Mouse (Mus musculus): Measurements from ENCODE around the gene Slc38a3. TPM values are rescaled to one million over a fixed set of nuclear protein-coding genes. Genes with fewer than 3 reads are reported as not detected.

The Slc38a3 gene
- polyA plus RNA-seq, 1 experiment from 2014 or later = 2.5 TPM

DNA sequence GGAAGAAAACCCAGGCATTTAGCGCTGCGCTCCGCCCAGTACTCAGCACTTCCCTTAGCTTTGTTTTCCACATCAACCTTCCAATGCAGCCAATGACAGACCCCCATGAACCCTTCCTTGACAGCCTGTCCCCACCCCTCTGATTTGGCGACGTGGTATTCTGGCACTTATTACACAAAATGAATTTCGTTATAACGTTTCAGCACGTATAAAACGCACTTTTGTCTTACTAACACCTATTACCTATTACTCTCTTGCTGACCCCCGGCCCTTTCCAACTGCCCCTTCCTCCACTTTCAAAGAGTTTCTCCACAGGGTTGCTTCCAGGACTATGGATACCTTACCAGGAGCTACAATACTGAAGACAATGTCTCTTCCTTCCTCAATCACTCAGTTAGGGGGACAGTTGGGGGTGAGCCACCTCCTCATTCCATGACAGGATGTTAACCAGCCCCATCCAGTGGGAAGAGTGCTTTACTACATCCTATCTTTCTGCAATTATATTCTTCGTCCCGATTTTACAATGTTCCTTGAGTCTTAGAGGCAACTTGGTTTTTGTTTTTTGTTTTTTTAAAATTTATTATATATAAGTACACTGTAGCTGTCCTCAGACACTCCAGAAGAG is 56.3 kb downstream of the Slc38a3 start:
- Histone ChIP-seq H3K4me3 (peak overlapping the region; percentile 43), H3K4me1 (replicated peaks) (peaks cover 67% of the 10 kb centered on the region), H3K9me3 (replicated peaks) (no peaks in the 10 kb centered on the region), H3K27ac (peak overlapping the region; percentile 92), H3K4me2 (peak overlapping the region; percentile 82), H3K9ac (peak overlapping the region; percentile 47; the same call in 1 of the 2 replicates), H3K27me3 (no peaks in the 10 kb centered on the region), H3K36me3 (peaks cover 43% of the 10 kb centered on the region)
- ATAC-seq (replicated peaks; ENCODE audit: insufficient number of reproducible peaks, insufficient read depth, low FRiP score, low read depth) = peak; percentile 3; the same call in 1 of the 2 replicates
- 9% methylated on average over 12 of the region's 12 CpGs for WGBS

DNA sequence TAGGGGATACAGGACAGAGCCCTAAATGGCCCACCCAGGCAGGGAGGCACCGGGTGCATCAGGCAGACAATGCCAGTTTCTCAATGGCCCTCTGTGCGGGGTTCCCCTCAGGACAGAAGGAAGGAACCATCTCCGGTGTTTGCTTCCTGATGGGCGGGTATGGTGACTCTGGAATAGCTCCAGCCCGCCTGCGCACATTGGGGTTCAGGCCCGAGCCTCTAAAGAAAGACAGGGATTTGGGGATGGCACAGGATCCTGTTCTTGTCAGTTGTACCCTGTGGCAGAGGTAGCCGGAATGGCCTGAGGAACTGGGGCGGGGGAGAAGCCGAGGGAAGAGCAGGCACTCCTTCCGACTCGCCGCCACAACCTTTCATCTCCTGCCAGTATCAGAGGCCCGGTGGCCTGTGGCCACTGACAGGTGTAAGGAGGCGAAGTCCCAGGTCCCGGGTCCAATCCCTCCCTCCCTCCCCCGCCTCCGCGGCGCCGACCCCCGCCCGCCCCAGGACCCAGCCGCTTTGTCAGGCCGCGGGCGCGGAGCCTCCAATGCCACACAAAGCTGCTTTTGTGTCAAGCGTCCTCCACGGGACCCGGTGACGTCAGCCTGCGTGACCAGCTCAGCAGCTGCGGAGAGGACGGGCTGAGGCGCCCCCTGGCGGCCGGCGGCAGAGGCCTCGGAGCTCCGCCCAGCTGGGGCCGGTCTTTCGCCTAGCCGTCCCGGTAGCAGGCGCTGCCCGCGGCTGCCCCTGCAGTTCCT is 57.0 kb downstream of the Slc38a3 start:
- peaks cover 69% of the 10 kb centered on the region for H3K4me1 ChIP-seq (replicated peaks)
- peak overlapping the region; percentile 82 for H3K4me2 ChIP-seq
- H3K4me3 ChIP-seq = peak overlapping the region; percentile 43
- peaks cover 36% of the 10 kb centered on the region for H3K36me3 ChIP-seq
- peak; percentile 91 for ATAC-seq (replicated peaks; ENCODE audit: insufficient number of reproducible peaks, insufficient read depth, low FRiP score, low read depth)
- no peaks in the 10 kb centered on the region for H3K9me3 ChIP-seq (replicated peaks)
- no peaks in the 10 kb centered on the region for H3K27me3 ChIP-seq
- WGBS = 4% methylated on average over 47 of the region's 48 CpGs
- H3K9ac ChIP-seq = peak overlapping the region; percentile 61
- peak overlapping the region; percentile 92 for H3K27ac ChIP-seq

DNA sequence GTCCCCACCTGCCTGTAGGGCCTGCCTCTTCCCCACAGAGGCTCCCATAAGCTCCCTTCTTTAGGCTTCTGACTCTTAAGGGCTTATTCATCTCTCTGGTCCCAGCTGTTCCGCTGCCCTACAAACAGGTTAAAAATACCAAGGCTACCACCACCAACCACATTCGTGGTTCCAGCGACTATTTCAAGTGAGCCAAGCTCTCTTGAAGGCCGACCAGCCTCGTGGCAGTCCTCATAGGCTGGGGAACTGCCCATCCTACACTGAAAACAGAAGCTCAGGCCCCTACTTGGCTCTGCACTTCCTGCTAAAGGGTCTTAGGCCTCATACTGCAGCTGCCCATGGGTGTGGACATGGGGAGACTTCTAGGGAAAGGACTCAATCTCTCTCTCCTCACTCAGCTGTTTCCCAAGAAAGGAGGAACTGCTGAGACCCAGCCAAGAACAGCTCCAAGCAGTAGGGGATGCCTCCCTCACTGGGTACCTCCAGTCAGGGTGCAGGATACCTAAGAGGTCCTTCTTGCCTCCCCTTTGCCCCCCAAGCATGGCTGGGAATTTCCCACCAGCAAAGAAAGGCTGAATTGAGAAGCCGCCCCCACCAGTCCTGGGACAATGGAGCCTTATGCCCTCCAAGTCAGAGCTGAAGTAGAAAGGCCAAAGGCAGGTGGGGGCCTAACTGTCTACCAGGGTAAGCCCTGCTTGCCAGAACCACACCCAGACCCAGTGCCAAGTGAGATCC is 57.7 kb downstream of the Slc38a3 start:
- no peak for ATAC-seq (replicated peaks; ENCODE audit: insufficient number of reproducible peaks, insufficient read depth, low FRiP score, low read depth)
- peak overlapping the region; percentile 61; the same call in 1 of the 2 replicates for H3K9ac ChIP-seq
- no peaks in the 10 kb centered on the region for H3K27me3 ChIP-seq
- H3K4me2 ChIP-seq = peak overlapping the region; percentile 82
- H3K9me3 ChIP-seq (replicated peaks) = no peaks in the 10 kb centered on the region
- H3K4me3 ChIP-seq = peak overlapping the region; percentile 43
- H3K4me1 ChIP-seq (replicated peaks) = peaks cover 76% of the 10 kb centered on the region
- 47% methylated on average over 6 of the region's 6 CpGs for WGBS
- H3K27ac ChIP-seq = peak overlapping the region; percentile 92
- H3K36me3 ChIP-seq = peaks cover 31% of the 10 kb centered on the region

DNA sequence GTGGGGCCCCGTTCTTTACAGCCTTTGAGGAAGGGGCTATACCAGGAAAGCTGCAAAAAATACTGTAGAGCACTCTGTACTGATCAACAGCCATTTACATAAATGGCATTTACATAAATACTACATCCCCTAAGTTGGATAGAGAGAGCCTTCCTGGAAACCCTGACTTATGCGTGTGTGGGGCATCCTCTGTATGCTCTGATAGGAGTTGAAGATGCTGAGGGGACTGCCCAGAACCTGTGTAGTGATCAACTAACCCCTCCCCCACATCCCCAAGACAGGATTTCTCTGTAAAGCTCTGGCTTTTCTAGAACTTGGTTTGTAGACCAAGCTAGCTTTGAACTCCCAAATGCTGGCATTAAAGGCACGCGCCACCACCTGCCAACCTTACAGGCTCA is 59.9 kb downstream of the Slc38a3 start:
- no peak for ATAC-seq (replicated peaks; ENCODE audit: insufficient number of reproducible peaks, insufficient read depth, low FRiP score, low read depth)
- Histone ChIP-seq H3K4me2 (no peak overlapping the region), H3K9me3 (replicated peaks) (no peaks in the 10 kb centered on the region), H3K27ac (peak overlapping the region; percentile 78), H3K36me3 (peaks cover 9% of the 10 kb centered on the region), H3K4me1 (replicated peaks) (peaks cover 80% of the 10 kb centered on the region), H3K9ac (no peak overlapping the region), H3K4me3 (no peak overlapping the region), H3K27me3 (no peaks in the 10 kb centered on the region)
- 66% methylated on average over 4 of the region's 4 CpGs for WGBS

DNA sequence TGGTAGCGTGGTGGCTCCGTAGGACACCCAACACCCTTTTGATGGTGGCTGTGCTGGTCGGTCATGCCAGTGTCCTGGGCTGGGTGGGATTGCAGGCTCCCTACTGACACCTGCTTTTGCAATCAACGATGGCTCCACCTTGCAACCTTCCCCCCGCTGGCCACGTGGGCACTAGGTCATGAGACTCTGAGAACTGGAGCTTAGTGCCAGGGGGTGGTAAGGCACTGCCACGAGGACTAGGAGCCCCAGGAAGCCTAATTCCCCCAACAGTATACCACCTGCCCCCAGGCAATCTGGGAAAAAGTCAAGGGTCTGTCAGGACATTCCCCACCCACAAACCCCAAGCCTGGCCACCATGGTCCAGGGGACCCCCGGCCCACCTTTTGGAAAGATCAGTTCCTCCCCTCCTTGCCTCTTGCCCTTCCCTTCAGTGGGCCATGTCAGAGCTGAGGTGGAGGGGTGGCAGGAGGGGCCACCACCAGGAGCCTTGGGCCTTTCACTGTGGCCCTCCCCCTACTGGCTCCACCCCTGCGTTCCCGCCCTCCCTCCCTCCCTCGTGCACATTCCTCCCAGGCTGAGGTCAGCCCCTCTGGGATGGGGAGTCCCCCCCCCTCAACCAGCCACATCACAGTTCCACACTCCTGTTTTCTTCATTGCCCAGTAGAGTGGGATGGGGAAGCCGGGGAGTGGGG is 60.4 kb downstream of the Slc38a3 start, which contains the start of gene Sema3b:
Gene Sema3b (minus strand): TSS at position 489 of the 692 bp plus-strand sequence.
- ATAC-seq (replicated peaks; ENCODE audit: insufficient number of reproducible peaks, insufficient read depth, low FRiP score, low read depth) = 0 out of 2 replicates have a peak, but pooled peaks have one; percentile 2
- peak within 1 kb of the TSS; percentile 78 for H3K27ac ChIP-seq
- H3K9me3 ChIP-seq (replicated peaks) = no peaks in the 10 kb centered on the region
- peaks cover 80% of the 10 kb centered on the region for H3K4me1 ChIP-seq (replicated peaks)
- H3K9ac ChIP-seq = peak within 1 kb of the TSS; percentile 51; the same call in 1 of the 2 replicates
- H3K4me3 ChIP-seq = no peak within 1 kb of the TSS
- peak within 1 kb of the TSS; percentile 58 for H3K4me2 ChIP-seq
- peaks cover 4% of the 10 kb centered on the region; the same call in 1 of the 2 replicates for H3K36me3 ChIP-seq
- WGBS = 38% methylated on average over 12 of the region's 12 CpGs
- no peaks in the 10 kb centered on the region; the same call in 1 of the 2 replicates for H3K27me3 ChIP-seq

DNA sequence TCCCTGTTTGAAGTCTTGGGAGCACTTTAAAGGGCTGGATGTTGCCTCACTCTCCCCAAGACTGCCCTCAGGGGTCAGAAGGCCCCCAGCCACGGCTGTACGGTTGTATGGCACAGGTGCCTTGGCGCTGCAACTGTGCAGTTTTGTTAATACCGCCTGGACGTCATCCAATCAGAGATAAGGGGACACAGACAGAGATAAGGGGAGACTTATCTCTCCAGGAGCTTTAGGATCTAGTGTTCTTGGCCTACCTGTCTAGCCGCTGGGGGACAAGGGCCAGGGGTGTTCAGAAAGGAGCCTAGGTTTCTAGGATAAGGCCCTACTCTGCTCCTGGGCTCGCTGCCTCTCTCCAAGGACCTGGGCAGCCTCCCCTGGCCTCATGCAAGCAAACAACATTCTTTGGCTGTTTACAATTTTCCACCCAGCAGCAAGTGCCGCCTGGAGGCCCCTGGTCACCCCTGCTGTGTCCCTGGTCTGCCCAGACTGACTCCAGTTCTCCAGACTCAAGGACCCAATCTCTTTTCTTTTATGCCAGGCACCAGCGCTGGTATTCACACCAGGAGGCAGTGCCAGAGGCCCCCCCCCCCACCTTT is 61.6 kb downstream of the Slc38a3 start:
- 33% methylated on average over 9 of the region's 9 CpGs for WGBS
- Histone ChIP-seq H3K9ac (peak overlapping the region; percentile 51), H3K4me2 (peak overlapping the region; percentile 58), H3K36me3 (no peaks in the 10 kb centered on the region), H3K9me3 (replicated peaks) (no peaks in the 10 kb centered on the region), H3K4me1 (replicated peaks) (peaks cover 70% of the 10 kb centered on the region), H3K4me3 (no peak overlapping the region), H3K27ac (peak overlapping the region; percentile 78), H3K27me3 (no peaks in the 10 kb centered on the region; the same call in 1 of the 2 replicates)
- no peak for ATAC-seq (replicated peaks; ENCODE audit: insufficient number of reproducible peaks, insufficient read depth, low FRiP score, low read depth)

DNA sequence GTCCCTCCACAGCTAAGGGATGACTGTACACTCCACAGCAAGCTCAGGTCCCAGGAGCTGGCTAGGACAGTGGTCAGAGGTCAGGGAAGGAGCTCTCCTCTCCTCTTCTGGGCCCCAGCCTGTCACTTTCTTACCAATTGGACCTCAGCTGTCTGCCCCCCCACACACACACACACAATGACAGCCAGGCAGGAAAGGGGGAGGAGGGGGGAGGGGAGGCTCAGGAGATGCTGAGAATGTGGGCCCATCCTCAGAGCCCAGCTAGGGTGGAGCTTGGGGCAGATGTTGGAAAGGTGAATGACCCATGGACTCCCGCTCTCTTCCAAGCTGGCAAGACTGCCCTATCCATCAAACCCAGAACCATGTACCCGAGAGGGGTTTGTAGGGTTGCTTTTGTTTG is 62.3 kb downstream of the Slc38a3 start:
- H3K4me1 ChIP-seq (replicated peaks) = peaks cover 72% of the 10 kb centered on the region
- H3K27ac ChIP-seq = peak overlapping the region; percentile 78
- no peaks in the 10 kb centered on the region for H3K36me3 ChIP-seq
- H3K4me3 ChIP-seq = peak overlapping the region; percentile 40
- ATAC-seq (replicated peaks; ENCODE audit: insufficient number of reproducible peaks, insufficient read depth, low FRiP score, low read depth) = no peak
- peak overlapping the region; percentile 58 for H3K4me2 ChIP-seq
- no peaks in the 10 kb centered on the region; the same call in 1 of the 2 replicates for H3K27me3 ChIP-seq
- peak overlapping the region; percentile 51 for H3K9ac ChIP-seq
- H3K9me3 ChIP-seq (replicated peaks) = no peaks in the 10 kb centered on the region
- 73% methylated on average over 2 of the region's 2 CpGs for WGBS

DNA sequence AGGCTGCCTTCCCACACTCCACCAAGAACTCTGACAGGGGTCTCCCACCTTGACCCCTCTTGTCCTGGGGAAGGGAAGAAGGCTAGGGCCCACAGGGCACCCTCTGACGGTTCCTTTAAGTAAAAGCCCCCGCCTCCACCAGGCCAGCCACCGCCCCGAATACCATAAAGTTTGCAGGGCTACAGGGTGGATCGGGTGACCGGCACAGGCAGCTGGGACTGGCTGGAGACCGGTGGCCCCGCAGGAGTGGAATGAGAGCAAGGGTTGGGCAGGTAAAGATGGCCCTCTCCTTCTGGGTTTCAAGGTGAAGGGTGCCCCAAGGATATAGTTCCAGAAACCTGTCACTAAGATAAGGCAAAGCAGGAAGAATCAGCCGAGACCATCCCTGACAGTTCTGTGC is 62.7 kb downstream of the Slc38a3 start:
- peak overlapping the region; percentile 40 for H3K4me3 ChIP-seq
- H3K9me3 ChIP-seq (replicated peaks) = no peaks in the 10 kb centered on the region
- peaks cover 70% of the 10 kb centered on the region for H3K4me1 ChIP-seq (replicated peaks)
- WGBS = 21% methylated on average over 9 of the region's 9 CpGs
- no peaks in the 10 kb centered on the region for H3K36me3 ChIP-seq
- ATAC-seq (replicated peaks; ENCODE audit: insufficient number of reproducible peaks, insufficient read depth, low FRiP score, low read depth) = no peak
- H3K27me3 ChIP-seq = no peaks in the 10 kb centered on the region; the same call in 1 of the 2 replicates
- peak overlapping the region; percentile 58 for H3K4me2 ChIP-seq
- peak overlapping the region; percentile 51 for H3K9ac ChIP-seq
- peak overlapping the region; percentile 78 for H3K27ac ChIP-seq

DNA sequence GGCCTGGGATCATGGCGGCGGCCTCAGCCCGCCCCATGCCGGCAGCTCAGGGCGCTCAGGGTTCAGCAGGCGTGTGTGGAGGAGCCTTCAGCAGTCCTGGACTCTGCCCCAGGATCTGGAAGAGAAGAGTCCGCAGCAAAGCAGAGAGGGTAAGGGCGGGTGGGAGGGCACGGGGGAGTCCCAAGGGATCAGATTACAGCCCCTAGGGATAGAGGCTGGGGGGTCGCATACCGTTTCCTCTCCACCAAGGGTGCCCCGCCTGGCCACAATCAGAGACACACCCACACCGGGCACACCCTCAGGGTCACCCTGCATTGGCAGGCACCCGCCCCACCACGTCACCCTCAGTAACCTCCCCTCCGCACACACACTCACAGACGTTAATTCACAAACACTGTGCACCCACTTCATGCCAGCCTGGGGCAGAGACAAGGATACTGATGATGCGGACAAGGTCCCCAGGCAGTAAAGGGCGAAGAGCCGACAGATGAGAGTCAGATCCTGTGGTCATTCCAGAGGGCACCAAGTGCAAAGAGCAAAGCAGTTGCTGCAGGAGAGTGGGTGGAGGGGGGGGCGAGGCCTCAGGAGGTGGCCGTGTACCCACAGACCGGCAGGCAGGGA is 64.2 kb downstream of the Slc38a3 start:
- H3K4me2 ChIP-seq = peak overlapping the region; percentile 45; the same call in 1 of the 2 replicates
- no peaks in the 10 kb centered on the region for H3K36me3 ChIP-seq
- H3K27me3 ChIP-seq = peaks cover 8% of the 10 kb centered on the region
- H3K27ac ChIP-seq = peak overlapping the region; percentile 24
- H3K9ac ChIP-seq = peak overlapping the region; percentile 51
- peaks cover 61% of the 10 kb centered on the region for H3K4me1 ChIP-seq (replicated peaks)
- peak overlapping the region; percentile 15; the same call in 1 of the 2 replicates for H3K4me3 ChIP-seq
- no peak for ATAC-seq (replicated peaks; ENCODE audit: insufficient number of reproducible peaks, insufficient read depth, low FRiP score, low read depth)
- no peaks in the 10 kb centered on the region for H3K9me3 ChIP-seq (replicated peaks)
- WGBS = 51% methylated on average over 23 of the region's 23 CpGs

DNA sequence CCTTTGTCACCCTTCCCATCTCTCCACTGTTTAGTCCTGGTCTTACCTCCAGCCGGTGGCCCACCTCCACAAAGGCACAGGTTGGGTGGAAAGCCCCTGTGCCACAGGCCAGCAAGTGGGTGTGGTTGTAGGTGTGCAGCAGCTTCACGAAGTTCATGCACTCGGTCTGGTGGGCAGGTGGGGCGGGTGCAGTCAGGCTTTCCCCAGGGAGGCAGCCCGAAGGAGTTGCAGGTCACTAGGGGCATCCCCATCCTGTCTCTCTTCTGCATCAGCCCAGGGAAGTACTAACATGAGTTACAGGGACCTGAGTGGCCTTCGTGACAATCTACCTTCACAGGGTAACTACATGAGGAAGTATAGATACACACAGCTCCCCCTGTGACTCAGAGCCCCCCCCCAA is 66.1 kb downstream of the Slc38a3 start:
- no peak overlapping the region for H3K4me2 ChIP-seq
- H3K4me1 ChIP-seq (replicated peaks) = peaks cover 43% of the 10 kb centered on the region
- H3K4me3 ChIP-seq = no peak overlapping the region
- no peak for ATAC-seq (replicated peaks; ENCODE audit: insufficient number of reproducible peaks, insufficient read depth, low FRiP score, low read depth)
- 78% methylated on average over 6 of the region's 6 CpGs for WGBS
- no peak overlapping the region for H3K27ac ChIP-seq
- H3K9me3 ChIP-seq (replicated peaks) = no peaks in the 10 kb centered on the region
- peaks cover 15% of the 10 kb centered on the region for H3K27me3 ChIP-seq
- no peaks in the 10 kb centered on the region for H3K36me3 ChIP-seq
- no peak overlapping the region for H3K9ac ChIP-seq

Measured in heart, embryonic 15.5 days (tissue).